Mouse (Mus musculus) gastrocnemius, adult 18-20 months (tissue): Measurements from ENCODE around the gene Slc7a8. TPM values are rescaled to one million over a fixed set of nuclear protein-coding genes. Genes with fewer than 3 reads are reported as not detected.
A peak's percentile ranks its signal among the peaks of the same experiment; 100 is the strongest.

ENCODE experiments used
- DNase-seq: peaks from one replicate; pipeline ENCODE4 v3.0.0; 2021; ENCODE audit warnings: low spot score
- long read RNA-seq, 2 experiments: library from polyadenylated mRNA; stranded (forward); transcript quantifications; one replicate each; pipeline ENCODE4 v2.0.0; 2021
- total RNA-seq, 2 experiments: library from RNA; stranded (reverse); gene quantifications; 2 replicates each; pipeline ENCODE4 v1.2.3; 2021

Slc7a8 gene
- total RNA-seq: 10 to 100 TPM; 10.7 to 24.4 TPM
- long read RNA-seq, experiment 1, full-length matches to known transcripts: 14 of 22 reads
- long read RNA-seq, experiment 1, partial matches to known transcripts: 6 of 22 reads
- long read RNA-seq, experiment 1, other reads (novel, unspliced or antisense): 2 of 22 reads
- long read RNA-seq, experiment 2, full-length matches to known transcripts: 5 of 8 reads
- long read RNA-seq, experiment 2, partial matches to known transcripts: 0 of 8 reads
- long read RNA-seq, experiment 2, other reads (novel, unspliced or antisense): 3 of 8 reads

DNA sequence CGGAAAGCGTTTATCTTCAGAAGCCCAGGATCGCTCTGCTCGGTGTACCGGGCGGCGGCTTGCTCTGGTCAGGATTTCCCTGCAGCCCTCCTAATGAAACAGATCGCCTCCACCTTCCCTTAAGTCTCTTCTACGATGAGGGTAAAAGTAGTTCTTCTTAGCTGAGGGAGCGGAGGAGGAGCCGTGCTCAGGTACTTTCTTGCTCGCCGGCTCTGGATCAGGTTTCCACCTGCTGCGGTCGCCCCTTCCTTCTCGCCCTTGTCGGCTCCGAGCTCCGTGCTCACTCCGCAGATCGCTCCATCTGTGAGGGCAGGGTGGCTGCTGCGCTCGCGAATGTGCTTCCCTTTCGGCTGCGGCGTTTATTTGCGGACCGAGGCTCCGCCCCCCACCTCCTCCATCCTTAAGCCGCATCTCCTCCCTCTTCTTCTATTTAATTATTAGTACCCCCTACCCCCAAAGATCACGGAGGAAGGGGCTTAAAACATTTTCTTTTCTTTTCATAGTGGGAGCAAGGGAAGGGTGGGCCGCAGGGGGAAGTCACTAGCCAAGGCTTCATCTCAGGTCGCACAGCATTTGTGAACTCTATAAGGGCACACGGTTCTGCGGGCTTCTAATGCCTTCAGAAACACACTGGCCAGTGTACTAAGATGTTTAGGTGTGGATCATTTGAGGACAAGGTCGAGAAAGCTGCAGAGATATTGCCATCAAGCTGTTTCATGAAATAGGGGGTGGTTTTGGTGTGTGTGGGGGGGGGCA is at the start of gene Slc7a8:
Gene Slc7a8, minus strand, starts transcription at position 337 of the 756 bp plus-strand sequence.
- peak; percentile 71 for DNase-seq

DNA sequence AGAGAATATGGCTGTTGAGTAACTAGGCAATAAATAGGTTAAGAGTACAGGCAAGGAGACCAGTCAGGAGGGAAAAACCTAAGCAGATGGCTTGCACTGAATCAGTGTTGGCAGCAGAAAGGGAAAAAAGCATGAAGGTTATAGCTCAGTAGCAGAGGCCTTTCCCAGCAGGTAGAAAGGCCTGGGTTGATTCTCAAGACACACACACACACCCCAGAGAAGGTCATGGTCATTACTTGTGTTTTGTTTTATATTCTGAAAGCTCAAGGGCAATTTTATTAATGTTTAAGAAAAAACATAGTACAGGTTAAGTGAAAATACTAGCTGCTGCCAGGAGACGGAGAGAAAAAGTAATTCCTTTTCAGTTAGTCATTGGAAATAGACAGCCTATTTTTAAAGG is 42.0 kb upstream of the Slc7a8 start:
- no peak for DNase-seq

GRCm38 (mm10) chr14:54822301-54822700 is 40.6 kb upstream of the Slc7a8 start:
- no peak for DNase-seq

DNA sequence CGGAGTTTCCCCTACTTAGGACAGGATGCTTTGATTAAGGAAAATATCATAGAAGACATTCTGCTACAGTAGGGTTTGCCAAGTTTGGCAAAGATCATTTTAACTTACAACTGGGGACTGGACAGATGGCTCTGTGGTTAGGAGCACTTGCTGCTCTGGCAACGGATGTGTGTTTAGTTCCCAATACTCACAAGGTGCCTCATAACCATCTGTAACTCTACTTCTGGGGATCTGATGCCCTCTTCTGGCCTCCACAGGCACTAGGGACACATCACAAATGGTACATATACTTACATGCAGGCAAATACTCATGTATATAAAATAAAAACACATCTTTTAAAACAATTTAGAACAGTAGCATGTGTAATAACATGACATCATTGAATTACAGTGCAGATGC is 36.0 kb upstream of the Slc7a8 start:
- DNase-seq: peak; percentile 9

- DNase-seq: no peak
Measured at GRCm38 (mm10) chr14:54815737-54816136, 34.0 kb upstream of the Slc7a8 start.

DNA sequence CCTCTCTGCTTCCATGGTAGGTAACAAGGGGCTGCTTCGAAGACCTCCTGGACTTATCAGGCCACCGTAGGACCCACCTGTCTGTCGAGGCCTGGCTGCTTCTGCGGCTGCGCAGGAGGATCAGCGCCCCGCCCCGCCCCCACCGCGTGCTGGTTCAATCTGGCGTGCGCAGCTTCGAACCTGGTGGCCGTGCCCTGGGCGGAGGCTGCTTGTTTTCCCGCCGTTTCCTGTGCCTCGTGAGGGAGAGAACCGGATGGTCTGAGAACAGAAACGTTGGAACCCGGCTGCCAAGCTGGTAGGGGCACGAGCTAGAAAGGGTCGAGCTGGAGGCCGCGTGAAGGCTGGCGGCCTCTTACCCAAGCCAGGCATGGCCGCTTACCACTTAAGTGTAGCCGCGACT is 32.2 kb upstream of the Slc7a8 start, which contains the start of gene Rnf212b:
Gene Rnf212b, plus strand, starts transcription at position 151 of the 400 bp plus-strand sequence.
- DNase-seq: no peak

GRCm38 (mm10) chr14:54809668-54810033 is 27.9 kb upstream of the Slc7a8 start:
- DNase-seq: no peak

- peak; percentile 7 for DNase-seq
Measured at GRCm38 (mm10) chr14:54808718-54809667, 27.2 kb upstream of the Slc7a8 start.

DNA sequence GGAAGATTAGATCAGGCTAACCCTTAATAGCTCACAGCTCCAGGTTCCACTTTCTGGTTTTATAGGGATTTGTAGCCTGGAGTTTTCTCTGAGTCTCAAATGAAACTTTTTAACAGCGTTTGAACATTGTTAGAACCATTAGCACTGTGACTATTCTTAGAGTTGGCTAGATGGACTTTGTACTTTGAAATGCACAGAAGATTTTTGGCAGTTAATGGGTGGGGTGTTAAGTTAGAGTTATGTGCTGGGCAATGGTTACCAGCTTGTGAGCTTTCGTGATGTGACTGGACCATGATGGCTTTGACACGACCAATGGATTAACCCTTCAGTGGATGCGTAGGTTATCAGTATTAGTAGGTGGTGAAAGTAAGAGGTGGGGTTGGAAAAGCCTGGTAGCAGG is 24.4 kb upstream of the Slc7a8 start:
- DNase-seq: no peak

- DNase-seq: no peak
Measured at GRCm38 (mm10) chr14:54802428-54802827, 20.7 kb upstream of the Slc7a8 start.

- no peak for DNase-seq
Measured at GRCm38 (mm10) chr14:54799686-54800085, 17.9 kb upstream of the Slc7a8 start.

- DNase-seq: no peak
Measured at GRCm38 (mm10) chr14:54796760-54797159, 15.0 kb upstream of the Slc7a8 start.

DNA sequence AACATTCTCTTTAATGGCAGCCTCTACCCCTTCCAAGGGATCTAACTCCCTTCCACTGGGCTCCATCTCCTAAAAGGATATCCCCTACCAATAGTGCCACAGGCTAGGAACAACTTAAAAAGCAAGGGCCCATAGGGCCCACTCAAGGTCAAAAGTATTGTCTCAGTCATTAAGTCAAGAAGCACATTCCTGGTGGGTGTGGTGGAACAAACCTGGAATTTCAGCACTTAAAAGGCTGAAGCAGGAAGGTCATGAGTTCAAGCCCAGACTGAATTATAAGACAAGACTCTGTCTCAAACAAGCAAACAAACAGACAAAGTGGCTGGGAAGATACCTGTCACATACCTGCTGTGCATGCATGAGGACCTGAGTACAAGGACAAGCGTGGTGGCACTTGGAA is 14.2 kb upstream of the Slc7a8 start:
- DNase-seq: no peak

- DNase-seq: no peak
Measured at GRCm38 (mm10) chr14:54793894-54794830, 12.4 kb upstream of the Slc7a8 start.

GRCm38 (mm10) chr14:54793351-54793750 is 11.6 kb upstream of the Slc7a8 start:
- DNase-seq: no peak

- no peak for DNase-seq
Measured at GRCm38 (mm10) chr14:54792166-54792565, 10.4 kb upstream of the Slc7a8 start.

GRCm38 (mm10) chr14:54788231-54788630 is 6.5 kb upstream of the Slc7a8 start:
- no peak for DNase-seq

GRCm38 (mm10) chr14:54787226-54787625 is 5.5 kb upstream of the Slc7a8 start:
- DNase-seq: no peak

GRCm38 (mm10) chr14:54786489-54786888 is 4.7 kb upstream of the Slc7a8 start:
- no peak for DNase-seq

DNA sequence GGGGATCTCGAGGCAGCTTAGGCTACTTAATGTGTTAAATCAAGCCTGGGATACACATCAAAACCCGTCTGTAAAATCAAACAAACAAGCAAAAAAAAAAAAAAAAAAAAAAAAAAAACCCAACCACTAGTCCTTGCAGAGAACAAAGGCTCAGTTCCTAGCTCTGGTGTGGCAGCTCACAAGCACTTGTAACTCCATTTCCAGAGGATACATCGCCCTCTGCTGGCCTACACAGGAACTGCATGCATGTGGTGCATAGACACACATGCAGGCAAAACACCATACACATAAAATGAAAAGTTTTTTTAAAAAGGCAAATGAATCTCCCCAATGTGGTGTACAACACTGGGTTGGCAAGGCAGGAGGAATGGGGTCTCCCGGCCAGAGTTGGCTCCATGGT is 4.2 kb upstream of the Slc7a8 start:
- peak; percentile 76 for DNase-seq

- no peak for DNase-seq
Measured at GRCm38 (mm10) chr14:54782971-54783370, 1.2 kb upstream of the Slc7a8 start.
